Mouse (Mus musculus) MEL (cell line): ENCODE measurements around the gene Nkain1. TPM values are rescaled to one million over a fixed set of nuclear protein-coding genes. Genes with fewer than 3 reads are reported as not detected.

Experiments used
- DNase-seq: peaks from one replicate; pipeline ENCODE4 v3.0.0; 2011; ENCODE audit warnings: low read depth, low spot score
- H3K27ac ChIP-seq: 2 replicates; pipeline ENCODE4 v1.5.1; 2012; ENCODE audit warnings: low read depth, mild to moderate bottlenecking, control low read depth, low read length, moderate library complexity; ENCODE audit not compliant: control insufficient read depth
- H3K27me3 ChIP-seq, 2 experiments: fragments of 150-350 bp in 1 of 2; sonication (generic) in 1 of 2; 2 replicates each; pipeline ENCODE4 v1.6.1; 2012; ENCODE audit warnings: low read length in 2 of 2, mild to moderate bottlenecking in 2 of 2, improper control_type of control experiment in 1 of 2, moderate library complexity in 1 of 2; ENCODE audit not compliant: insufficient read depth in 2 of 2, control insufficient read depth in 1 of 2
- H3K36me3 ChIP-seq, 2 experiments: 2 replicates each; pipeline ENCODE4 v1.6.1; 2012 to 2014; ENCODE audit warnings: low read length in 2 of 2, improper control_type of control experiment in 1 of 2, inconsistent platforms in 1 of 2, mild to moderate bottlenecking in 1 of 2; ENCODE audit not compliant: insufficient read depth in 2 of 2, control insufficient read depth in 1 of 2
- H3K4me1 ChIP-seq, 2 experiments: fragments of 150-350 bp in 1 of 2; sonication (generic) in 1 of 2; 2 replicates each; pipeline ENCODE4 v1.6.1; 2012; ENCODE audit warnings: low read length in 2 of 2, improper control_type of control experiment in 1 of 2, mild to moderate bottlenecking in 1 of 2; ENCODE audit not compliant: insufficient read depth in 2 of 2, control insufficient read depth in 1 of 2
- H3K4me3 ChIP-seq, 2 experiments: fragments of 150-350 bp in 1 of 2; sonication (generic) in 1 of 2; 2 replicates each; pipeline ENCODE4 v1.5.1; 2012; ENCODE audit warnings: low read depth in 2 of 2, low read length in 2 of 2, mild to moderate bottlenecking in 2 of 2, moderate library complexity in 2 of 2, control low read depth in 1 of 2, improper control_type of control experiment in 1 of 2; ENCODE audit not compliant: control insufficient read depth in 1 of 2, insufficient read depth in 1 of 2
- H3K79me2 ChIP-seq: 2 replicates; pipeline ENCODE4 v1.6.1; 2012; ENCODE audit warnings: mild to moderate bottlenecking, low read length, moderate library complexity; ENCODE audit not compliant: control insufficient read depth, poor library complexity, insufficient read depth
- H3K9ac ChIP-seq: 2 replicates; pipeline ENCODE4 v1.6.1; 2012; ENCODE audit warnings: low read depth, mild to moderate bottlenecking, control low read depth, low read length, moderate library complexity; ENCODE audit not compliant: control insufficient read depth, poor library complexity, severe bottlenecking
- H3K9me3 ChIP-seq: fragments of 150-350 bp; sonication (generic); replicated peaks from 2 replicates; pipeline ENCODE4 v1.6.1; 2012; ENCODE audit warnings: mild to moderate bottlenecking, low read length, improper control_type of control experiment, moderate library complexity; ENCODE audit not compliant: insufficient read depth
- CHD2 ChIP-seq: IDR thresholded peaks from 2 replicates; pipeline ENCODE4 v1.6.1; 2011; ENCODE audit warnings: low read length, improper control_type of control experiment
- EP300 ChIP-seq, 2 experiments: IDR thresholded peaks; 2 replicates each; pipeline ENCODE4 v1.6.1; 2011; ENCODE audit warnings: improper control_type of control experiment in 2 of 2, low read length in 2 of 2, low read depth in 1 of 2, mild to moderate bottlenecking in 1 of 2
- JUND ChIP-seq: IDR thresholded peaks from 2 replicates; pipeline ENCODE4 v1.6.1; 2011; ENCODE audit warnings: low read depth, mild to moderate bottlenecking, improper control_type of control experiment, low read length
- MAFK ChIP-seq: IDR thresholded peaks from 2 replicates; pipeline ENCODE4 v1.6.1; 2011; ENCODE audit warnings: low read depth, mild to moderate bottlenecking, low read length, improper control_type of control experiment, borderline replicate concordance
- MAX ChIP-seq: IDR thresholded peaks from 2 replicates; pipeline ENCODE4 v1.6.1; 2011; ENCODE audit warnings: low read length, improper control_type of control experiment
- MAZ ChIP-seq: IDR thresholded peaks from 2 replicates; pipeline ENCODE4 v1.6.1; 2012; ENCODE audit warnings: low read depth, mild to moderate bottlenecking, inconsistent platforms, low read length, improper control_type of control experiment
- POLR2AphosphoS5 ChIP-seq: IDR thresholded peaks from 2 replicates; pipeline ENCODE4 v1.6.1; 2012; ENCODE audit warnings: low read depth, borderline replicate concordance, mild to moderate bottlenecking, inconsistent platforms, low read length, moderate library complexity, mixed read lengths
- RAD21 ChIP-seq: IDR thresholded peaks from 2 replicates; pipeline ENCODE4 v1.6.1; 2011; ENCODE audit warnings: mild to moderate bottlenecking, low read depth, low read length, improper control_type of control experiment
- RCOR1 ChIP-seq: IDR thresholded peaks from 2 replicates; pipeline ENCODE4 v1.6.1; 2012; ENCODE audit warnings: low read depth, mild to moderate bottlenecking, inconsistent platforms, low read length, improper control_type of control experiment
- SMC3 ChIP-seq: IDR thresholded peaks from 2 replicates; pipeline ENCODE4 v1.6.1; 2011; ENCODE audit warnings: low read depth, low read length, improper control_type of control experiment
- TAL1 ChIP-seq: IDR thresholded peaks from 2 replicates; pipeline ENCODE4 v1.6.1; 2012; ENCODE audit warnings: mild to moderate bottlenecking, inconsistent platforms, low read length, moderate library complexity, mixed read lengths
- TCF12 ChIP-seq: IDR thresholded peaks from 2 replicates; pipeline ENCODE4 v1.6.1; 2014; ENCODE audit warnings: low read depth, mild to moderate bottlenecking, inconsistent platforms, low read length, improper control_type of control experiment, moderate library complexity
- USF1 ChIP-seq: IDR thresholded peaks from 2 replicates; pipeline ENCODE4 v1.6.1; 2014; ENCODE audit warnings: low read depth, mild to moderate bottlenecking, inconsistent platforms, low read length, improper control_type of control experiment, moderate library complexity
- USF2 ChIP-seq, 2 experiments: IDR thresholded peaks; 2 replicates each; pipeline ENCODE4 v1.6.1; 2011 to 2012; ENCODE audit warnings: improper control_type of control experiment in 2 of 2, low read length in 2 of 2, borderline replicate concordance in 1 of 2, inconsistent platforms in 1 of 2, low read depth in 1 of 2, mild to moderate bottlenecking in 1 of 2; ENCODE audit not compliant: insufficient read depth in 1 of 2
- ZKSCAN1 ChIP-seq: IDR thresholded peaks from 2 replicates; pipeline ENCODE4 v1.6.1; 2012; ENCODE audit warnings: low read depth, mild to moderate bottlenecking, inconsistent platforms, low read length, improper control_type of control experiment, moderate library complexity
- polyA plus RNA-seq, 2 experiments: library from polyadenylated mRNA; stranded (reverse) in 1 of 2; unstranded in 1 of 2; fragments of >175 nt in 1 of 2; fragments of >200 nt in 1 of 2; gene quantifications; 2 replicates each; pipeline versions ENCODE4 v1.2.1 to v1.2.4; 2012; ENCODE audit warnings: low replicate concordance in 2 of 2, low read depth in 1 of 2; ENCODE audit not compliant: insufficient read length in 2 of 2, insufficient read depth in 1 of 2, missing spikeins in 1 of 2
- total RNA-seq: library from RNA; depleted of rRNA; stranded (reverse); fragments of 300-350 nt; gene quantifications from 2 replicates; pipeline ENCODE4 v1.2.3, GENCODE M21; 2012

The Nkain1 gene
- total and polyA plus RNA-seq, 3 experiments: 5.3 to 18.5 TPM; not detected in 1

DNA sequence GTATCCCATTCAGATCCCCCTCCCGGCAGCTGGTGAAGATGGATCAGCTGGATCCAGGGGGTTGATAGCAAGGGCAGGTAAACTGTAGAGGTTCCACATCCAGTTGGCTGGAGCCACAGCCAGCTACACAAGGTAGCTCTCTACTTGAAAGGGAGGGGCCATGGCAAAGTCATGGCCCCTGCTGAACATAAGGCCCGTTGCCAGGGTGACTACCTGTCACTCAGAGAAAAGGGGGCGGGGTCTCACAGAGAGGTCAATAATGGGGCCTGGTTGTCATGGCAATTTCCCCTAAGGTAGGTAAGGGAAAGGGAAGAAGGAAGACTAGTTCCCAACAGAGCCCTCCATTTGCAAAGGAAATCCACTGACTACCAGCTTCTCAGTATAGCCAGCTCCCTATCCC is 14.8 kb downstream of the Nkain1 start:
- Histone ChIP-seq H3K9ac (no peak overlapping the region), H3K27me3 (peaks cover 0 to 4% of the 10 kb centered on the region in 2 experiments; a peak in 2 of 4 replicates), H3K4me3 (no peak overlapping the region), H3K36me3 (no peaks in the 10 kb centered on the region), H3K27ac (no peak overlapping the region), H3K9me3 (no peaks in the 10 kb centered on the region), H3K79me2 (no peaks in the 10 kb centered on the region), H3K4me1 (no peaks in the 10 kb centered on the region)
- DNase-seq: no peak
- no peak for TF ChIP-seq USF1
- TF ChIP-seq JUND: no peak
- TF ChIP-seq RCOR1: no peak

DNA sequence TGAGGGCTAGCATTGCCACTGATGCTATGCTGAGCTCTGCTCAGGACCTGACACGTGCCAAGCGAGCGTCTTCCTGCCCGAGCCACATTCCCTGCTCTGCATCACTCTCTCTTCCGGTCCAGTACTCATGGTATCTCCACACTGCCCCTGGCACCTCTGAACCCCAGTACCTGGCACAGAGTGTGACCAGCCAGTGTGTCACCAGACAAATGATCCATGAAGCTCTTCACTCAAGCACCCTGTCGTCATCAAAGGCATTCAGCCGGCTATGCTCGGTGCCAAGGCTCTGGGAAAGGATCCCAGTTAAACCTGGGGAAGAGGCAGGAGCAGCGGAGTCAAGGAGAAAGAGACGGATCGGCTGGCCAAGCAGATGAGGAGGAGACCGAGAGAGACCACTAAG is 16.1 kb downstream of the Nkain1 start:
- H3K79me2 ChIP-seq: no peaks in the 10 kb centered on the region
- peaks cover 0 to 4% of the 10 kb centered on the region in 2 experiments; a peak in 2 of 4 replicates for H3K27me3 ChIP-seq
- no peaks in the 10 kb centered on the region for H3K9me3 ChIP-seq
- H3K27ac ChIP-seq: no peak overlapping the region
- TF ChIP-seq RAD21 (no peak), USF1 (no peak), USF2 (IDR thresholded peaks at IDR 0.05; ENCODE audit: borderline replicate concordance in 1 of 2, insufficient read depth in 1 of 2, low read depth in 1 of 2, low read length in 2 of 2) (no peak), ZKSCAN1 (no peak), MAZ (no peak), TCF12 (no peak), CHD2 (no peak), JUND (no peak), TAL1 (no peak)
- H3K36me3 ChIP-seq: no peaks in the 10 kb centered on the region
- H3K9ac ChIP-seq: no peak overlapping the region
- H3K4me1 ChIP-seq: no peaks in the 10 kb centered on the region
- H3K4me3 ChIP-seq: no peak overlapping the region
- DNase-seq: no peak

- no peaks in the 10 kb centered on the region for H3K4me1 ChIP-seq
- H3K79me2 ChIP-seq: no peaks in the 10 kb centered on the region
- TF ChIP-seq EP300 (IDR thresholded peaks at IDR 0.05; ENCODE audit: low read depth in 1 of 2, low read length in 2 of 2) (no peak), POLR2AphosphoS5 (no peak), USF2 (IDR thresholded peaks at IDR 0.05; ENCODE audit: borderline replicate concordance in 1 of 2, insufficient read depth in 1 of 2, low read depth in 1 of 2, low read length in 2 of 2) (no peak), MAFK (no peak), JUND (no peak), MAX (no peak), SMC3 (no peak)
- no peak for DNase-seq
- no peaks in the 10 kb centered on the region for H3K9me3 ChIP-seq
- H3K27me3 ChIP-seq: peaks cover 0 to 4% of the 10 kb centered on the region in 2 experiments; a peak in 2 of 4 replicates
- peaks cover 0 to 2% of the 10 kb centered on the region in 2 experiments; a peak in 1 of 4 replicates for H3K36me3 ChIP-seq
- no peak overlapping the region for H3K4me3 ChIP-seq
- no peak overlapping the region for H3K27ac ChIP-seq
- H3K9ac ChIP-seq: no peak overlapping the region
Observed at GRCm38 (mm10) chr4:130556992-130557391, 17.0 kb downstream of the Nkain1 start.
